Mouse (Mus musculus): Measurements from ENCODE around the gene Gpr108. TPM values are rescaled to one million over a fixed set of nuclear protein-coding genes. Genes with fewer than 3 reads are reported as not detected.
A peak's percentile ranks its signal among the peaks of the same experiment; 100 is the strongest.

The Gpr108 gene
- polyA plus RNA-seq, 1 experiment from 2014 or later, result 37.6 TPM

GRCm38 (mm10) chr17:57245311-57245929 lies 2.8 kb downstream of the Gpr108 start:
- Histone ChIP-seq H3K27me3 (ENCODE audit: insufficient read depth, low read length) (no peaks in the 10 kb centered on the region), H3K9ac (ENCODE audit: low read depth, low read length) (no peak overlapping the region), H3K27ac (no peak overlapping the region), H3K4me3 (replicated peaks; ENCODE audit: low read depth, low read length) (no peak overlapping the region), H3K9me3 (replicated peaks; ENCODE audit: low read length) (no peaks in the 10 kb centered on the region), H3K4me2 (ENCODE audit: low read length) (no peak overlapping the region), H3K36me3 (ENCODE audit: insufficient read depth, low read length) (0 out of 2 replicates have a peak, but pooled peaks cover 25% of the 10 kb centered on the region), H3K4me1 (replicated peaks; ENCODE audit: insufficient read depth, low read length) (peaks cover 8% of the 10 kb centered on the region)
- TF ChIP-seq CTCF (IDR thresholded peaks at IDR 0.05; ENCODE audit: low read depth), result no peak
- ATAC-seq (replicated peaks; ENCODE audit: low FRiP score, low read depth) (no peak), DNase-seq (ENCODE audit: low spot score) (no peak)
- WGBS, result 85% methylated on average over 10 of the region's 10 CpGs

- Histone ChIP-seq H3K27me3 (ENCODE audit: insufficient read depth, low read length) (no peaks in the 10 kb centered on the region), H3K4me2 (ENCODE audit: low read length) (no peak overlapping the region), H3K36me3 (ENCODE audit: insufficient read depth, low read length) (0 out of 2 replicates have a peak, but pooled peaks cover 25% of the 10 kb centered on the region), H3K9me3 (replicated peaks; ENCODE audit: low read length) (no peaks in the 10 kb centered on the region), H3K27ac (no peak overlapping the region), H3K4me3 (replicated peaks; ENCODE audit: low read depth, low read length) (no peak overlapping the region), H3K9ac (ENCODE audit: low read depth, low read length) (no peak overlapping the region), H3K4me1 (replicated peaks; ENCODE audit: insufficient read depth, low read length) (peaks cover 5% of the 10 kb centered on the region)
- ATAC-seq (replicated peaks; ENCODE audit: low FRiP score, low read depth) (no peak), DNase-seq (ENCODE audit: low spot score) (no peak)
- WGBS, result 63% methylated on average over 10 of the region's 10 CpGs
- no peak for TF ChIP-seq CTCF (IDR thresholded peaks at IDR 0.05; ENCODE audit: low read depth)
Measured at GRCm38 (mm10) chr17:57243650-57244370, 4.4 kb downstream of the Gpr108 start.

- no peak overlapping the region for H3K9ac ChIP-seq (ENCODE audit: low read depth, low read length)
- H3K36me3 ChIP-seq (ENCODE audit: insufficient read depth, low read length), result peaks cover 31% of the 10 kb centered on the region
- H3K4me1 ChIP-seq (replicated peaks; ENCODE audit: insufficient read depth, low read length), result 0 out of 2 replicates have a peak, but pooled peaks cover 3% of the 10 kb centered on the region
- no peaks in the 10 kb centered on the region for H3K27me3 ChIP-seq (ENCODE audit: insufficient read depth, low read length)
- no peak for DNase-seq (ENCODE audit: low spot score)
- no peak overlapping the region for H3K27ac ChIP-seq
- no peak overlapping the region for H3K4me2 ChIP-seq (ENCODE audit: low read length)
- WGBS, result 88% methylated on average over 9 of the region's 9 CpGs
- H3K4me3 ChIP-seq (replicated peaks; ENCODE audit: low read depth, low read length), result no peak overlapping the region
- no peak for ATAC-seq (replicated peaks; ENCODE audit: low FRiP score, low read depth)
- no peaks in the 10 kb centered on the region for H3K9me3 ChIP-seq (replicated peaks; ENCODE audit: low read length)
- TF ChIP-seq CTCF (IDR thresholded peaks at IDR 0.05; ENCODE audit: low read depth), result no peak
Measured at GRCm38 (mm10) chr17:57237181-57237580, 11.1 kb downstream of the Gpr108 start.

GRCm38 (mm10) chr17:57235803-57236202 lies 12.4 kb downstream of the Gpr108 start:
- DNase-seq (ENCODE audit: low spot score), result no peak
- Histone ChIP-seq H3K4me1 (replicated peaks; ENCODE audit: insufficient read depth, low read length) (0 out of 2 replicates have a peak, but pooled peaks cover 3% of the 10 kb centered on the region), H3K36me3 (ENCODE audit: insufficient read depth, low read length) (peaks cover 24% of the 10 kb centered on the region), H3K27ac (no peak overlapping the region), H3K4me3 (replicated peaks; ENCODE audit: low read depth, low read length) (no peak overlapping the region), H3K9me3 (replicated peaks; ENCODE audit: low read length) (no peaks in the 10 kb centered on the region), H3K9ac (ENCODE audit: low read depth, low read length) (no peak overlapping the region), H3K4me2 (ENCODE audit: low read length) (no peak overlapping the region), H3K27me3 (ENCODE audit: insufficient read depth, low read length) (no peaks in the 10 kb centered on the region)
- no peak for ATAC-seq (replicated peaks; ENCODE audit: low FRiP score, low read depth)
- WGBS, result 78% methylated on average over 5 of the region's 5 CpGs
- TF ChIP-seq CTCF (IDR thresholded peaks at IDR 0.05; ENCODE audit: low read depth), result no peak

- H3K9ac ChIP-seq (ENCODE audit: low read depth, low read length), result 0 out of 2 replicates have a peak overlapping the region, but pooled peaks have one; percentile 23
- H3K4me2 ChIP-seq (ENCODE audit: low read length), result peak overlapping the region; percentile 35
- peaks cover 24% of the 10 kb centered on the region for H3K36me3 ChIP-seq (ENCODE audit: insufficient read depth, low read length)
- H3K4me1 ChIP-seq (replicated peaks; ENCODE audit: insufficient read depth, low read length), result 0 out of 2 replicates have a peak, but pooled peaks cover 3% of the 10 kb centered on the region
- no peaks in the 10 kb centered on the region for H3K9me3 ChIP-seq (replicated peaks; ENCODE audit: low read length)
- H3K27me3 ChIP-seq (ENCODE audit: insufficient read depth, low read length), result no peaks in the 10 kb centered on the region
- H3K4me3 ChIP-seq (replicated peaks; ENCODE audit: low read depth, low read length), result peak overlapping the region; percentile 14; the same call in 1 of the 2 replicates
- peak; percentile 33; the same call in 1 of the 2 replicates for TF ChIP-seq CTCF (IDR thresholded peaks at IDR 0.05; ENCODE audit: low read depth)
- DNase-seq (ENCODE audit: low spot score), result no peak
- WGBS, result 71% methylated on average over 12 of the region's 12 CpGs
- peak; percentile 61 for ATAC-seq (replicated peaks; ENCODE audit: low FRiP score, low read depth)
- peak overlapping the region; percentile 87 for H3K27ac ChIP-seq
Measured at GRCm38 (mm10) chr17:57234254-57234928, 13.9 kb downstream of the Gpr108 start.

GRCm38 (mm10) chr17:57233038-57233437 lies 15.2 kb downstream of the Gpr108 start:
- peak; percentile 93 for ATAC-seq (replicated peaks; ENCODE audit: low FRiP score, low read depth)
- no peaks in the 10 kb centered on the region for H3K27me3 ChIP-seq (ENCODE audit: insufficient read depth, low read length)
- 0 out of 2 replicates have a peak overlapping the region, but pooled peaks have one; percentile 14 for H3K4me3 ChIP-seq (replicated peaks; ENCODE audit: low read depth, low read length)
- no peak overlapping the region for H3K9ac ChIP-seq (ENCODE audit: low read depth, low read length)
- H3K9me3 ChIP-seq (replicated peaks; ENCODE audit: low read length), result no peaks in the 10 kb centered on the region
- no peak for TF ChIP-seq CTCF (IDR thresholded peaks at IDR 0.05; ENCODE audit: low read depth)
- peaks cover 24% of the 10 kb centered on the region for H3K36me3 ChIP-seq (ENCODE audit: insufficient read depth, low read length)
- DNase-seq (ENCODE audit: low spot score), result peak; percentile 43
- H3K4me1 ChIP-seq (replicated peaks; ENCODE audit: insufficient read depth, low read length), result 0 out of 2 replicates have a peak, but pooled peaks cover 3% of the 10 kb centered on the region
- H3K27ac ChIP-seq, result peak overlapping the region; percentile 87
- 29% methylated on average over 7 of the region's 7 CpGs for WGBS
- H3K4me2 ChIP-seq (ENCODE audit: low read length), result 0 out of 2 replicates have a peak overlapping the region, but pooled peaks have one; percentile 35

All from kidney, postnatal 0 days (tissue).